Mouse (Mus musculus) c-Kit-positive CD71-positive TER-119-positive erythroid progenitor cells, embryonic 14.5 days (primary cell): ENCODE measurements around the gene Cd70.

Experiments used
- DNase-seq: peaks from one replicate; pipeline ENCODE4 v3.0.0-alpha.2; 2013; ENCODE audit warnings: low spot score

The Cd70 gene

GRCm38 (mm10) chr17:57148994-57149803 lies at the start of gene Cd70:
Cd70 (minus strand) TSS chr17:57149777.
- no peak for DNase-seq

- no peak for DNase-seq
Observed at GRCm38 (mm10) chr17:57198252-57198651, 48.7 kb upstream of the Cd70 start.

- DNase-seq, result no peak
Observed at GRCm38 (mm10) chr17:57195326-57196010, 45.9 kb upstream of the Cd70 start.

- DNase-seq, result no peak
Observed at GRCm38 (mm10) chr17:57194771-57195170, 45.2 kb upstream of the Cd70 start.

- DNase-seq, result no peak
Observed at GRCm38 (mm10) chr17:57194041-57194507, 44.5 kb upstream of the Cd70 start, which contains the start of gene Tnfsf14. Tnfsf14 (minus strand) TSS chr17:57194177.

GRCm38 (mm10) chr17:57188510-57189192 lies 39.1 kb upstream of the Cd70 start:
- no peak for DNase-seq

- no peak for DNase-seq
Observed at GRCm38 (mm10) chr17:57185641-57186040, 36.1 kb upstream of the Cd70 start.

GRCm38 (mm10) chr17:57182871-57183270 lies 33.3 kb upstream of the Cd70 start:
- no peak for DNase-seq

GRCm38 (mm10) chr17:57180363-57180762 lies 30.8 kb upstream of the Cd70 start:
- no peak for DNase-seq

- DNase-seq, result no peak
Observed at GRCm38 (mm10) chr17:57173351-57173750, 23.8 kb upstream of the Cd70 start.

- no peak for DNase-seq
Observed at GRCm38 (mm10) chr17:57172378-57172777, 22.8 kb upstream of the Cd70 start.

- DNase-seq, result no peak
Observed at GRCm38 (mm10) chr17:57170616-57171260, 21.2 kb upstream of the Cd70 start.

- peak; percentile 67 for DNase-seq
Observed at GRCm38 (mm10) chr17:57166800-57167791, 17.5 kb upstream of the Cd70 start.

- DNase-seq, result no peak
Observed at GRCm38 (mm10) chr17:57153787-57154186, 4.2 kb upstream of the Cd70 start.

GRCm38 (mm10) chr17:57153006-57153405 lies 3.4 kb upstream of the Cd70 start:
- no peak for DNase-seq

- DNase-seq, result no peak
Observed at GRCm38 (mm10) chr17:57148343-57148742, 1.2 kb downstream of the Cd70 start.

- DNase-seq, result no peak
Observed at GRCm38 (mm10) chr17:57145115-57145514, 4.5 kb downstream of the Cd70 start.

- no peak for DNase-seq
Observed at GRCm38 (mm10) chr17:57143704-57144103, 5.9 kb downstream of the Cd70 start.

GRCm38 (mm10) chr17:57139708-57140107 lies 9.9 kb downstream of the Cd70 start:
- DNase-seq, result no peak

GRCm38 (mm10) chr17:57138676-57139075 lies 10.9 kb downstream of the Cd70 start:
- DNase-seq, result no peak

- DNase-seq, result no peak
Observed at GRCm38 (mm10) chr17:57135635-57136034, 13.9 kb downstream of the Cd70 start.
